Mouse (Mus musculus) megakaryocyte, embryonic 14.5 days (primary cell): Measurements from ENCODE around the gene Zmat5. TPM values are rescaled to one million over a fixed set of nuclear protein-coding genes. Genes with fewer than 3 reads are reported as not detected.

ENCODE experiments used
- H3K27me3 ChIP-seq: replicated peaks from 2 replicates; pipeline ENCODE3; 2012; ENCODE audit warnings: inconsistent platforms
- H3K36me3 ChIP-seq: replicated peaks from 2 replicates; pipeline ENCODE3; 2012; ENCODE audit warnings: low read length, inconsistent platforms, mixed read lengths
- H3K4me1 ChIP-seq: 2 replicates; pipeline ENCODE4 v1.6.1; 2012; ENCODE audit warnings: inconsistent platforms
- H3K4me3 ChIP-seq: replicated peaks from 2 replicates; pipeline ENCODE3; 2012; ENCODE audit warnings: moderate library complexity, mild to moderate bottlenecking, inconsistent platforms
- H3K9me3 ChIP-seq: 2 replicates; pipeline ENCODE4 v1.6.1; 2012; ENCODE audit warnings: inconsistent platforms
- FLI1 ChIP-seq: IDR thresholded peaks from 2 replicates; pipeline ENCODE4 v1.6.1; 2012; ENCODE audit warnings: low read length, inconsistent platforms, mixed read lengths
- GATA1 ChIP-seq: IDR thresholded peaks from 3 replicates; pipeline ENCODE4 v1.6.1; 2012; ENCODE audit warnings: mixed read lengths, low read length, inconsistent platforms, borderline replicate concordance
- polyA plus RNA-seq: library from polyadenylated mRNA; stranded (reverse); fragments of >175 nt; gene quantifications from 2 replicates; pipeline ENCODE4 v1.2.3, GENCODE M21; 2012; ENCODE audit warnings: low replicate concordance; ENCODE audit not compliant: insufficient read depth

The Zmat5 gene
- polyA plus RNA-seq, 1 experiment: 75.1 TPM

GRCm38 (mm10) chr11:4675693-4676092, 28.8 kb upstream of the Zmat5 start:
- TF ChIP-seq FLI1 (no peak), GATA1 (no peak)
- peaks cover 96% of the 10 kb centered on the region for H3K36me3 ChIP-seq
- H3K4me1 ChIP-seq: peaks cover 68% of the 10 kb centered on the region
- H3K4me3 ChIP-seq: no peak overlapping the region
- H3K27me3 ChIP-seq: no peaks in the 10 kb centered on the region
- no peaks in the 10 kb centered on the region for H3K9me3 ChIP-seq

GRCm38 (mm10) chr11:4677250-4677872, 27.1 kb upstream of the Zmat5 start:
- Histone ChIP-seq H3K36me3 (peaks cover 97% of the 10 kb centered on the region), H3K9me3 (no peaks in the 10 kb centered on the region), H3K27me3 (no peaks in the 10 kb centered on the region), H3K4me3 (no peak overlapping the region), H3K4me1 (peaks cover 66% of the 10 kb centered on the region)
- no peak for TF ChIP-seq FLI1
- TF ChIP-seq GATA1: no peak

GRCm38 (mm10) chr11:4678700-4679440, 25.6 kb upstream of the Zmat5 start:
- Histone ChIP-seq H3K27me3 (no peaks in the 10 kb centered on the region), H3K36me3 (peaks cover 97% of the 10 kb centered on the region), H3K4me1 (peaks cover 66% of the 10 kb centered on the region), H3K4me3 (no peak overlapping the region), H3K9me3 (no peaks in the 10 kb centered on the region)
- TF ChIP-seq FLI1 (no peak), GATA1 (no peak)

GRCm38 (mm10) chr11:4679441-4679832, 25.0 kb upstream of the Zmat5 start:
- TF ChIP-seq GATA1: no peak
- TF ChIP-seq FLI1: no peak
- peaks cover 66% of the 10 kb centered on the region for H3K4me1 ChIP-seq
- H3K27me3 ChIP-seq: no peaks in the 10 kb centered on the region
- no peaks in the 10 kb centered on the region for H3K9me3 ChIP-seq
- H3K4me3 ChIP-seq: no peak overlapping the region
- peaks cover 97% of the 10 kb centered on the region for H3K36me3 ChIP-seq

- TF ChIP-seq GATA1 (no peak), FLI1 (no peak)
- peaks cover 97% of the 10 kb centered on the region for H3K36me3 ChIP-seq
Observed at GRCm38 (mm10) chr11:4680126-4680525, 24.4 kb upstream of the Zmat5 start.

GRCm38 (mm10) chr11:4683516-4683915, 21.0 kb upstream of the Zmat5 start:
- Histone ChIP-seq H3K4me3 (peak overlapping the region; percentile 4), H3K4me1 (peaks cover 47% of the 10 kb centered on the region), H3K27me3 (no peaks in the 10 kb centered on the region), H3K36me3 (peaks cover 64% of the 10 kb centered on the region), H3K9me3 (no peaks in the 10 kb centered on the region)
- no peak for TF ChIP-seq GATA1
- TF ChIP-seq FLI1: no peak

More at GRCm38 (mm10) chr11:4680126-4680525, 24.4 kb upstream of the Zmat5 start:
- Histone ChIP-seq H3K4me3 (no peak overlapping the region), H3K27me3 (no peaks in the 10 kb centered on the region), H3K4me1 (peaks cover 65% of the 10 kb centered on the region), H3K9me3 (no peaks in the 10 kb centered on the region)

GRCm38 (mm10) chr11:4684186-4684585, 20.3 kb upstream of the Zmat5 start:
- H3K36me3 ChIP-seq: peaks cover 58% of the 10 kb centered on the region
- no peaks in the 10 kb centered on the region for H3K9me3 ChIP-seq
- H3K4me1 ChIP-seq: peaks cover 41% of the 10 kb centered on the region
- TF ChIP-seq GATA1: no peak
- no peak for TF ChIP-seq FLI1
- peaks cover 3% of the 10 kb centered on the region for H3K27me3 ChIP-seq
- peak overlapping the region; percentile 48 for H3K4me3 ChIP-seq

GRCm38 (mm10) chr11:4685071-4685470, 19.4 kb upstream of the Zmat5 start:
- TF ChIP-seq FLI1 (no peak), GATA1 (no peak)
- H3K4me1 ChIP-seq: peaks cover 37% of the 10 kb centered on the region
- H3K36me3 ChIP-seq: peaks cover 49% of the 10 kb centered on the region
- no peak overlapping the region for H3K4me3 ChIP-seq
- H3K9me3 ChIP-seq: no peaks in the 10 kb centered on the region
- H3K27me3 ChIP-seq: peaks cover 5% of the 10 kb centered on the region

GRCm38 (mm10) chr11:4685510-4685909, 19.0 kb upstream of the Zmat5 start:
- Histone ChIP-seq H3K4me3 (no peak overlapping the region), H3K4me1 (peaks cover 37% of the 10 kb centered on the region), H3K27me3 (peaks cover 5% of the 10 kb centered on the region), H3K9me3 (no peaks in the 10 kb centered on the region), H3K36me3 (peaks cover 44% of the 10 kb centered on the region)
- no peak for TF ChIP-seq FLI1

- Histone ChIP-seq H3K4me3 (no peak overlapping the region), H3K9me3 (no peaks in the 10 kb centered on the region), H3K27me3 (peaks cover 12% of the 10 kb centered on the region), H3K36me3 (peaks cover 30% of the 10 kb centered on the region), H3K4me1 (peaks cover 32% of the 10 kb centered on the region)
- TF ChIP-seq FLI1 (no peak), GATA1 (no peak)
Observed at GRCm38 (mm10) chr11:4687027-4687426, 17.5 kb upstream of the Zmat5 start.
